Mouse (Mus musculus): ENCODE data around the gene Snu13. TPM values are rescaled to one million over a fixed set of nuclear protein-coding genes. Genes with fewer than 3 reads are reported as not detected.
A peak's percentile ranks its signal among the peaks of the same experiment; 100 is the strongest.

Gene Snu13
- polyA plus RNA-seq, 1 experiment from 2014 or later = 249 TPM

- H3K9me3 ChIP-seq (replicated peaks; ENCODE audit: control insufficient read depth, low read length, poor library complexity, severe bottlenecking) = no peaks in the 10 kb centered on the region
- peaks cover 5% of the 10 kb centered on the region; the same call in 1 of the 2 replicates for H3K36me3 ChIP-seq (ENCODE audit: control insufficient read depth, insufficient read depth, low read length)
- peak overlapping the region; percentile 75 for H3K9ac ChIP-seq (ENCODE audit: low read depth, low read length)
- H3K4me1 ChIP-seq (ENCODE audit: control insufficient read depth, insufficient read depth, low read length) = peaks cover 19% of the 10 kb centered on the region
- H3K4me2 ChIP-seq (ENCODE audit: low read length) = peak overlapping the region; percentile 82
- H3K27me3 ChIP-seq (ENCODE audit: control insufficient read depth, insufficient read depth, low read depth, low read length) = no peaks in the 10 kb centered on the region
- H3K27ac ChIP-seq (ENCODE audit: low read length) = peak overlapping the region; percentile 47
- H3K4me3 ChIP-seq (ENCODE audit: low read depth, low read length) = peak overlapping the region; percentile 83
- 14% methylated on average over 6 of the region's 6 CpGs for WGBS
- 0 out of 2 replicates have a peak, but pooled peaks have one; percentile 0 for ATAC-seq
These were observed 30.6 kb downstream of the Snu13 start for GRCm38 (mm10) chr15:82016830-82017229.

GRCm38 (mm10) chr15:82016101-82016808, 31.1 kb downstream of the Snu13 start:
- H3K4me1 ChIP-seq (ENCODE audit: control insufficient read depth, insufficient read depth, low read length) = peaks cover 19% of the 10 kb centered on the region
- peak overlapping the region; percentile 89 for H3K9ac ChIP-seq (ENCODE audit: low read depth, low read length)
- H3K9me3 ChIP-seq (replicated peaks; ENCODE audit: control insufficient read depth, low read length, poor library complexity, severe bottlenecking) = no peaks in the 10 kb centered on the region
- WGBS = under 1% methylated on average over 53 of the region's 53 CpGs
- ATAC-seq = peak; percentile 97
- H3K27me3 ChIP-seq (ENCODE audit: control insufficient read depth, insufficient read depth, low read depth, low read length) = no peaks in the 10 kb centered on the region
- peaks cover 5% of the 10 kb centered on the region; the same call in 1 of the 2 replicates for H3K36me3 ChIP-seq (ENCODE audit: control insufficient read depth, insufficient read depth, low read length)
- H3K4me2 ChIP-seq (ENCODE audit: low read length) = peak overlapping the region; percentile 84
- H3K27ac ChIP-seq (ENCODE audit: low read length) = peak overlapping the region; percentile 81
- H3K4me3 ChIP-seq (ENCODE audit: low read depth, low read length) = peak overlapping the region; percentile 83

GRCm38 (mm10) chr15:82015392-82016100, 31.9 kb downstream of the Snu13 start:
- WGBS = under 1% methylated on average over 39 of the region's 39 CpGs
- Histone ChIP-seq H3K36me3 (ENCODE audit: control insufficient read depth, insufficient read depth, low read length) (peaks cover 5% of the 10 kb centered on the region; the same call in 1 of the 2 replicates), H3K4me2 (ENCODE audit: low read length) (peak overlapping the region; percentile 84), H3K27ac (ENCODE audit: low read length) (peak overlapping the region; percentile 81), H3K27me3 (ENCODE audit: control insufficient read depth, insufficient read depth, low read depth, low read length) (no peaks in the 10 kb centered on the region), H3K4me3 (ENCODE audit: low read depth, low read length) (peak overlapping the region; percentile 83), H3K9me3 (replicated peaks; ENCODE audit: control insufficient read depth, low read length, poor library complexity, severe bottlenecking) (no peaks in the 10 kb centered on the region), H3K9ac (ENCODE audit: low read depth, low read length) (peak overlapping the region; percentile 89), H3K4me1 (ENCODE audit: control insufficient read depth, insufficient read depth, low read length) (peaks cover 19% of the 10 kb centered on the region)
- ATAC-seq = peak; percentile 19; the same call in 1 of the 2 replicates

- WGBS = 15% methylated on average over 9 of the region's 9 CpGs
- Histone ChIP-seq H3K36me3 (ENCODE audit: control insufficient read depth, insufficient read depth, low read length) (peaks cover 4% of the 10 kb centered on the region; the same call in 1 of the 2 replicates), H3K4me2 (ENCODE audit: low read length) (peak overlapping the region; percentile 84), H3K4me1 (ENCODE audit: control insufficient read depth, insufficient read depth, low read length) (peaks cover 19% of the 10 kb centered on the region), H3K27ac (ENCODE audit: low read length) (no peak overlapping the region; the same call in 1 of the 2 replicates), H3K27me3 (ENCODE audit: control insufficient read depth, insufficient read depth, low read depth, low read length) (no peaks in the 10 kb centered on the region), H3K9ac (ENCODE audit: low read depth, low read length) (peak overlapping the region; percentile 89), H3K9me3 (replicated peaks; ENCODE audit: control insufficient read depth, low read length, poor library complexity, severe bottlenecking) (no peaks in the 10 kb centered on the region), H3K4me3 (ENCODE audit: low read depth, low read length) (peak overlapping the region; percentile 83)
- ATAC-seq = no peak
These were observed 32.5 kb downstream of the Snu13 start for GRCm38 (mm10) chr15:82014745-82015391.

GRCm38 (mm10) chr15:82011947-82012346, 35.5 kb downstream of the Snu13 start:
- Histone ChIP-seq H3K4me1 (ENCODE audit: control insufficient read depth, insufficient read depth, low read length) (peaks cover 15% of the 10 kb centered on the region), H3K36me3 (ENCODE audit: control insufficient read depth, insufficient read depth, low read length) (no peaks in the 10 kb centered on the region), H3K27ac (ENCODE audit: low read length) (no peak overlapping the region), H3K4me2 (ENCODE audit: low read length) (no peak overlapping the region), H3K27me3 (ENCODE audit: control insufficient read depth, insufficient read depth, low read depth, low read length) (no peaks in the 10 kb centered on the region), H3K9me3 (replicated peaks; ENCODE audit: control insufficient read depth, low read length, poor library complexity, severe bottlenecking) (no peaks in the 10 kb centered on the region), H3K9ac (ENCODE audit: low read depth, low read length) (no peak overlapping the region), H3K4me3 (ENCODE audit: low read depth, low read length) (no peak overlapping the region)
- WGBS = 96% methylated on average over 6 of the region's 6 CpGs
- ATAC-seq = no peak

- H3K9ac ChIP-seq (ENCODE audit: low read depth, low read length) = no peak overlapping the region
- no peak overlapping the region for H3K4me3 ChIP-seq (ENCODE audit: low read depth, low read length)
- no peak for ATAC-seq
- no peak overlapping the region for H3K4me2 ChIP-seq (ENCODE audit: low read length)
- H3K27ac ChIP-seq (ENCODE audit: low read length) = no peak overlapping the region
- H3K4me1 ChIP-seq (ENCODE audit: control insufficient read depth, insufficient read depth, low read length) = no peaks in the 10 kb centered on the region
- no peaks in the 10 kb centered on the region for H3K9me3 ChIP-seq (replicated peaks; ENCODE audit: control insufficient read depth, low read length, poor library complexity, severe bottlenecking)
- H3K36me3 ChIP-seq (ENCODE audit: control insufficient read depth, insufficient read depth, low read length) = peaks cover 4% of the 10 kb centered on the region; the same call in 1 of the 2 replicates
- 93% methylated on average over 8 of the region's 8 CpGs for WGBS
- H3K27me3 ChIP-seq (ENCODE audit: control insufficient read depth, insufficient read depth, low read depth, low read length) = no peaks in the 10 kb centered on the region
These were observed 43.1 kb downstream of the Snu13 start for GRCm38 (mm10) chr15:82004257-82004656.

- Histone ChIP-seq H3K9me3 (replicated peaks; ENCODE audit: control insufficient read depth, low read length, poor library complexity, severe bottlenecking) (no peaks in the 10 kb centered on the region), H3K27ac (ENCODE audit: low read length) (no peak overlapping the region), H3K4me1 (ENCODE audit: control insufficient read depth, insufficient read depth, low read length) (peaks cover 3% of the 10 kb centered on the region; the same call in 1 of the 2 replicates), H3K9ac (ENCODE audit: low read depth, low read length) (no peak overlapping the region), H3K4me2 (ENCODE audit: low read length) (no peak overlapping the region), H3K36me3 (ENCODE audit: control insufficient read depth, insufficient read depth, low read length) (peaks cover 14% of the 10 kb centered on the region), H3K4me3 (ENCODE audit: low read depth, low read length) (no peak overlapping the region), H3K27me3 (ENCODE audit: control insufficient read depth, insufficient read depth, low read depth, low read length) (no peaks in the 10 kb centered on the region)
- WGBS = 88% methylated on average over 6 of the region's 6 CpGs
- ATAC-seq = no peak
These were observed 53.4 kb downstream of the Snu13 start for GRCm38 (mm10) chr15:81993992-81994391.

GRCm38 (mm10) chr15:81990549-81990948, 56.8 kb downstream of the Snu13 start:
- no peak overlapping the region for H3K27ac ChIP-seq (ENCODE audit: low read length)
- H3K36me3 ChIP-seq (ENCODE audit: control insufficient read depth, insufficient read depth, low read length) = peaks cover 6% of the 10 kb centered on the region
- no peak overlapping the region for H3K9ac ChIP-seq (ENCODE audit: low read depth, low read length)
- H3K27me3 ChIP-seq (ENCODE audit: control insufficient read depth, insufficient read depth, low read depth, low read length) = no peaks in the 10 kb centered on the region
- WGBS = 60% methylated on average over 7 of the region's 7 CpGs
- no peak overlapping the region for H3K4me3 ChIP-seq (ENCODE audit: low read depth, low read length)
- peaks cover 3% of the 10 kb centered on the region; the same call in 1 of the 2 replicates for H3K4me1 ChIP-seq (ENCODE audit: control insufficient read depth, insufficient read depth, low read length)
- ATAC-seq = no peak
- H3K4me2 ChIP-seq (ENCODE audit: low read length) = no peak overlapping the region
- H3K9me3 ChIP-seq (replicated peaks; ENCODE audit: control insufficient read depth, low read length, poor library complexity, severe bottlenecking) = no peaks in the 10 kb centered on the region

Data from midbrain, embryonic 16.5 days (tissue).